Mouse (Mus musculus): Measurements from ENCODE around the gene Slc17a1.

GRCm38 (mm10) chr13:23892592-23893268 is 25.2 kb downstream of the Slc17a1 start:
- TF ChIP-seq CTCF (IDR thresholded peaks at IDR 0.05; ENCODE audit: borderline replicate concordance, insufficient read depth, low read depth, low read length) = no peak
- no peak for TF ChIP-seq POLR2A (IDR thresholded peaks at IDR 0.05; ENCODE audit: borderline replicate concordance, insufficient read depth, low read length)

Measured in cerebellum, adult 2 months (tissue).